Mouse (Mus musculus): ENCODE measurements around the gene Bfsp1.

Gene Bfsp1

DNA sequence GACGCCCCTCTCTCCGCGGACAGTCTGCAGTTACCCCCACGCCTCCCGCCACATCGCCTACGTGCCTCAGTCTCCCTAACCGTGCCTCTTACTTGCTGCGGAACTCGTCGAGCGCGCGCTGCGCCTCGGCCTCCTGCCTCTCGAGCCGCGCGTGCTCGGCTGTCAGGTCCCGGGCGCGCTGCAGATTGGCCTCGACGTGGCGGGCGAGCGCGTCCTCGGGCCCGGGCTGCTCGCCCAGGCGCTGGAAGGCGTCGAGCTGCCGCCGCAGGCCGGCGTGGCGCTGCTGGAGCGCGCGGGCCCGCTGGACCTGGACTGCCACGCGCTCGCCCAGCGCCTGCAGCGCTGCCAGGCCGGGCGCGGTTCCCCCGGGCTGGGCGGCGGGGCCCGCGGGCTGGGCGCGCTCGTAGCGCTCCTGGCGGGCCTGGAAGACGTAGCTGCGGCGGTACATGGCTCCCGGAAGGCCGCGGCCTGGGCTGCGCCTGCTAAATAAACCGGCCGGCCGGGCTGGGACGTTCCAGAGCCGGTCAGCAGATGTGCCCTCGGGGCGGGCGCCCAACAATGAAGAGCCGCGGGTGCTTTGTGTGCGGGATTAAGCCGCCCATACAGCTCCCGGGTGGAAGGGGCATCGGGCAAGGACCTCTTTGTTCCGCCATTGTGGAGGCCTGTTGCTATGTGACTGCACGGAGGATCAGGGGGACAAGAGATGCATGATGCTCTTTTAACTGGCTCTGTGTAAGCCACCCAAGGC lies at the start of gene Bfsp1:
TSS of gene Bfsp1 (minus strand) at position 690 of the 748 bp plus-strand sequence.
- POLR2A ChIA-PET = interaction anchor here in 3 of 4 experiments (0.5 to 1.6 kb wide), 13 partner anchors 9 to 580 kb away, joined by 3 to 8 read pairs (median 4); partner anchors contain the start of genes Dstn (in 3 of the 3) and Rrbp1 (in 1 of the 3)
- CTCF ChIA-PET = interaction anchor here in 3 of 4 experiments (0.5 to 1.5 kb wide), 3 partner anchors 11 to 153 kb away, joined by 3 to 4 read pairs (median 4); no protein-coding TSS in a partner anchor

GRCm38 (mm10) chr2:143912199-143912598 lies 49.2 kb upstream of the Bfsp1 start:
- ChIA-PET POLR2A (interaction anchor here in 2 of 4 experiments (0.5 to 2.9 kb wide), 10 partner anchors 11 to 176 kb away, joined by 3 to 11 read pairs (median 3); partner anchors contain the start of gene Rrbp1 (in 1 of the 2)), CTCF (interaction anchor here in 2 of 4 experiments (0.7 to 1.3 kb wide), 2 partner anchors 27 to 69 kb away, joined by 3 read pairs; no protein-coding TSS in a partner anchor)

- POLR2A ChIA-PET = interaction anchor here in 2 of 4 experiments (0.6 to 2.4 kb wide), 26 partner anchors 8 to 373 kb away, joined by 3 to 21 read pairs (median 3); partner anchors contain the start of gene Rrbp1 (in 1 of the 2)
These were observed 46.3 kb upstream of the Bfsp1 start for GRCm38 (mm10) chr2:143909230-143909629.

GRCm38 (mm10) chr2:143904896-143905295 lies 41.9 kb upstream of the Bfsp1 start:
- ChIA-PET CTCF (no interaction called here), POLR2A (interaction anchor here in 2 of 4 experiments (0.6 to 5.5 kb wide), 6 partner anchors 9 to 22 kb away, joined by 3 to 26 read pairs (median 3); partner anchors contain the start of gene Dstn (in 2 of the 2))

More at GRCm38 (mm10) chr2:143909230-143909629, 46.3 kb upstream of the Bfsp1 start:
- CTCF ChIA-PET = interaction anchor here in 1 of 4 experiments (0.5 to 1.0 kb wide), 2 partner anchors 16 to 508 kb away, joined by 3 read pairs; no protein-coding TSS in a partner anchor

GRCm38 (mm10) chr2:143903376-143904045 lies 40.5 kb upstream of the Bfsp1 start:
- ChIA-PET POLR2A (interaction anchor here in 2 of 4 experiments (0.7 to 5.5 kb wide), 9 partner anchors 10 to 21 kb away, joined by 3 to 26 read pairs (median 3); partner anchors contain the start of gene Dstn (in 1 of the 2)), CTCF (no interaction called here)

DNA sequence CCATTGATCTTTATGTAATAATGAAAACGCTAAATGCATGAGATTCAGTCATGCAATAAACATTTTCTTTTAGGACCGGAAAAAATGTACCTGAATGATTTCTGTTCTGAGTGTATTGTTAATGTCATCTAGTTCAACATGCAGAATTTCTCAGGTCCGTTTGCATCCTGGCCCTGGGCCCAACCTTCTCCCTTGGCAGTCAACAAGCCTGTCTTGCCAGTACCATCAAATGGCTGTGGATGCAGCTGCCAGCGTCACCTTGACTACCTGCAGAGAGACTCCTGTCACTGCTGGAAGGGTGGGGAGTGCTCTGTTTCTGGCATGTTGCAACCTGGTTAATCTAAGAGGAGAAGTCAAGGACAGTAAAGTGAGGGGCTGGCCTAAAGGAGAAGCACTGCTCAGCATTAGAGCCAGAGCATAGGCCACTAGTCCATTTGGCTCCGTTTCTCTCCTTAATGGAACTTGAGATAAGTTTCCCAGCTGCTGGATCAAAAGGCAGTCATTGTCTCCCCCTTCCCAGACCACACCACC lies 37.9 kb upstream of the Bfsp1 start:
- POLR2A ChIA-PET = interaction anchor here in 2 of 4 experiments (0.7 to 2.1 kb wide), 2 partner anchors 15 to 26 kb away, joined by 3 to 8 read pairs; partner anchors contain the start of gene Dstn (in 1 of the 2)

DNA sequence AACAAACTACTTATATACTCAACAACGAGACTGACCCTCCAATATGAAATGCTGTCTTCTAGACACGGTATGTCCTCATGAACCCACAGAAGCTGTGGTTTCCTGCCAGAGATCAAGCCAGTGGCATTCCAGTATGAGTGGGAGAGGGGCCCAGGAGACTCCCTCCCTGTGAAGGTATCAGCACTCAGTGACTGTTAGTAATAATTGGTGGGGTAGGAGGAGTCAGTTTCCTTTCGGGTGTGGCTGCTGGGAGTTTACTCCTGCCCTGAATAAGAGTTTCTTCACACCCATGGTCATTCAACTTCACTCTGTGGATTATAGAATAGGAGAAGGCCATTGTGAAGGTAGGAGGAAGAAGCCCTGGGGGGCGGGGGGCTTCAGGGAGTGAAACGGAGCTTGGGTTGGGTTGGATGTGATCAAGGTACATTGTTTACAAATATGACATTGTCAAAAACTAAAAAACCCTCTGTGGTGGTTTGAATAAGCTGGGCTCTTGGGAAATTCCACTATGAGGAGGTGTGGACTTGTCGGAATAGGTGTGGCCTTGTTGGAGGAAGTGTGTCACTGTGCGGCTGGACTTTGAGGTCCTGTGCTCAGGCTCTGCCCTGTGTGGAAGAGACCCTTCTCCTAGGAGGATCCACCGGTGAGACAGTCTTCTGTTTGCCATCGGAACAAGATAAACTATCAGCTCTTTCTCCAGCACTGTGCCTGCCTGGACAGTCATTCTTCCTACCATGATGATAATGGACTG lies 36.7 kb upstream of the Bfsp1 start:
- ChIA-PET POLR2A (interaction anchor here in 3 of 4 experiments (0.5 to 1.0 kb wide), 4 partner anchors 10 to 47 kb away, joined by 3 to 8 read pairs (median 4); partner anchors contain the start of gene Dstn (in 1 of the 3)), CTCF (interaction anchor here in 1 of 4 experiments (0.7 kb wide), 1 partner anchor 32 kb away, joined by 4 read pairs; no protein-coding TSS in a partner anchor)

More for the DNA sequence above, 37.9 kb upstream of the Bfsp1 start:
- CTCF ChIA-PET = no interaction called here

DNA sequence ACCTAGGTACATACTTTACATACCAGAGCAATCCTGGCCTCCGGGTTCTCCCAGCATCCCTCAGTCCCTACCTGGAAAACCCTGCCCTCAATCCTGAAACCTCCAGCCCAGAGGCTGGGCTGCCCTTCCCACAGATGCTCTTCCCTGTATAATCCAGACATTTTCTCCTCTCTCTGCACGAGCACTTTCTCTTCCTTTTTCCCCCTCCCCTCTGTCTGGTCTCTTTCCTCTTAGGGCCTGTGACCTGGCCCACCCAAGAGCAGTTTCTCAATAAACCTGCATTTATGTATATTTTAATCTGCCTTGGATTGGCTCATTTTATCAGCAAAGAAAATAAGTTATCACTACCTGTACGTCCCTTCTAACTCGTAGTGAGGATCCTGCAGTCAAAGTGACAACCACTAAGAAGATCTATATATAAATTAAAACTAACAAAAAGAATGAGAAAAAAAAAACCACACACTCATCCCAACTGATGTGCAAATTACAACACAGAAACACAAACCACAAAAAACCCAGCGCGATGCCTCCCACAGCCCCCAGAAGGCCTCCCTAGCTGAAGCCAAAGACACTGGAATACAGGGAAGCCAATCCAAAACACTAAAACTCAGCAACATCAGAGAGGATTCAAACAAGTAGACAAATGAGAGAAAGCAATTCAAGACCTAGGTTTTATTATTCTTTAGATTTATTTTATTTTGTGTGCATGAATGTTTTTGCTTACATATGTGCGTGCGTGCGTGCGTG lies 28.5 kb upstream of the Bfsp1 start:
- ChIA-PET CTCF (no interaction called here), POLR2A (interaction anchor here in 2 of 4 experiments (1.2 to 3.6 kb wide), 3 partner anchors 24 kb away, joined by 4 to 16 read pairs (median 6); partner anchors contain the start of gene Dstn (in 2 of the 2))

GRCm38 (mm10) chr2:143889860-143890433 lies 27.0 kb upstream of the Bfsp1 start:
- CTCF ChIA-PET = interaction anchor here in 1 of 4 experiments (0.7 kb wide), 1 partner anchor 14 kb away, joined by 3 read pairs; no protein-coding TSS in a partner anchor

DNA sequence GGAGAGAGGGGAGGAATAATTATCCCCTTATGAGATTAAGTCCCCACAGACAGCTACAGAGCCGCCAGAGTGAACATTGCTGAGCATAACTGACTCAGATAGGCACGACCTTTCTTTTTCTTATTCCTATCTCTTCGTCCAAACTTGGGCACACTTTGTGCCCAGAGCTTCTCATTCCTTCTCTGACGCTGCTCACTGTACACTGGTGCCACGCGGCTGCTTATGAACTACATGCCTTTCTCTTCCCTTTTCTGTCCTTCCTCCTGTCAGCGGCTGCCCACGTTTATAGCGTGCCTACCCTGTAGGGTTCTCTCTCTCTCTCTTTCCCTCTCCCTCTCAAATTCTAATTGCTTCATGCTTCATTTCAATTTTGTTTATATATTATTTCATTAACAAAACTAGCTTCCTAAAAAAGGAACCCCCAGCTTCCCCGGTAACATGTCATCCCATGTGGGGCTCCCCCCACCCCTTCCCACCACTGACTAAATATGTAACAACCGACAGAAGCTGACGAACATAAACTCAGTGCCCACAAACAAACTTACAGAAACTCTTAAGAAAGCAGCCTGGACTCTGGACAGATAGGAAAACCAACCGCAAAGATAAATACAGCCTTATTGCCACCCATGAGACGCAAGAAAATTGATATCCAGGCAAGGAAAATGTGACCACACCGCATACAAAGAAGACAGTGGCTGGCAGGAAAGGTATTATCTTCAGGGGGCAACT lies 26.3 kb upstream of the Bfsp1 start:
- ChIA-PET CTCF (no interaction called here), POLR2A (interaction anchor here in 2 of 4 experiments (0.5 to 3.6 kb wide), 13 partner anchors 11 to 869 kb away, joined by 3 to 16 read pairs (median 3); partner anchors contain the start of genes Dstn (in 2 of the 2) and Bfsp1 (in 1 of the 2))

More at GRCm38 (mm10) chr2:143889860-143890433, 27.0 kb upstream of the Bfsp1 start:
- POLR2A ChIA-PET = interaction anchor here in 2 of 4 experiments (0.6 to 3.6 kb wide), 15 partner anchors 10 to 868 kb away, joined by 3 to 16 read pairs (median 3); partner anchors contain the start of genes Dstn (in 2 of the 2), Bfsp1 (in 1 of the 2) and Rrbp1 (in 1 of the 2)

DNA sequence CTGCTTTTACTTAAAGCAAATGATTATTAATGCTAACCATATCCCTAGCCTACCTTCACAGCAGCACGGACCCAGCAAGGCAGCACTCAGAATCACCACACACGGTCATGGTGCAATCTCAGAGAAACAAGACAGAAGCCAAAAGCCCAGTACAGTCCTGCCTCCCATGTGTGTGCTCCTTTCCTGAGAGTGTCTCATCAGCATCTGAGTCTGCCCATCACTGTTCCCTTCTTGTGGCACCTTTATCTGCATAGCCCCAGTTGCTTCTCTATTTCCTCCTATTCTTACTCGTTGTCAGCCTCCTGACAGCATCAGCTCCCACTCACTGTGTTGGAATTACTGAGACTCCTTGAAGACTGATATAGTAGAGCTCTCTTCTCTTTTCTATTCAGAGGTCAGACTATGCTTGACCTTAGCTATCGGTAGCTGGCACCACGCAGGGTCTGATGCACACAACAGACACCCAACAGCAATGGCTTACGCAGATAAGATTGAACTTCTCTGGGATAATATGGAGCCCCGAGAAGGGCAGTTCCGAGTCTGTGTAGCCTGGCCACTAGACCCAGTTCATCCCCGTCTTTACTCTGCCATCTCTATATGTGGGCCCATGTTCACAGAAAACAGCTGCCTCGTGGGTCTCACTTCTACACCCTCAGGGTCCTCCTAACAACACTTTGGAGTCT lies 19.8 kb upstream of the Bfsp1 start:
- ChIA-PET CTCF (no interaction called here), POLR2A (interaction anchor here in 2 of 4 experiments (1.6 to 2.5 kb wide), 2 partner anchors 11 to 33 kb away, joined by 7 read pairs; partner anchors contain the start of gene Dstn (in 1 of the 2))

- ChIA-PET POLR2A (interaction anchor here in 2 of 4 experiments (1.6 to 2.5 kb wide), 2 partner anchors 11 to 33 kb away, joined by 7 read pairs; partner anchors contain the start of gene Dstn (in 1 of the 2)), CTCF (no interaction called here)
These were observed 19.0 kb upstream of the Bfsp1 start for GRCm38 (mm10) chr2:143882002-143882401.

DNA sequence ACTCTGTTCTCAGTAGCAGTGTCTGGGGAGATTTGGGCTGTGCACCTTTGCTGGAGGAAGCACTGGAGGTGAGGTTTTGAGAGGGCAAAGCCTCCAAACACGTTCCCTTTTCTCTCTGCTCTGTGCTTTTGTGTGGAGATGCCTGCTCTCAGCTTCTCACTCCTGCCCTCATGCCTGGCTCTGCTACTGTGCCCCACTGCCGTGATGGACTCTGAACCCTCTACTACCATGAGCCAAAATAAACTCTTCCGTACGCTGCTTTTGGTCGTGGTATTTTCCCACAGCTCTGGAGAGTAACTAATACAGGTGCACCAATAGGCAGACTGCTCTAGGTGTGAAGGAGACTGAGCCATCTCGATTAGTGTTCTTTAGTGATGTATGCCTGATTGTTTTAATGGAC lies 16.3 kb upstream of the Bfsp1 start:
- CTCF ChIA-PET = no interaction called here
- POLR2A ChIA-PET = interaction anchor here in 1 of 4 experiments (0.8 to 1.0 kb wide), 2 partner anchors 12 to 368 kb away, joined by 3 to 4 read pairs; no protein-coding TSS in a partner anchor

DNA sequence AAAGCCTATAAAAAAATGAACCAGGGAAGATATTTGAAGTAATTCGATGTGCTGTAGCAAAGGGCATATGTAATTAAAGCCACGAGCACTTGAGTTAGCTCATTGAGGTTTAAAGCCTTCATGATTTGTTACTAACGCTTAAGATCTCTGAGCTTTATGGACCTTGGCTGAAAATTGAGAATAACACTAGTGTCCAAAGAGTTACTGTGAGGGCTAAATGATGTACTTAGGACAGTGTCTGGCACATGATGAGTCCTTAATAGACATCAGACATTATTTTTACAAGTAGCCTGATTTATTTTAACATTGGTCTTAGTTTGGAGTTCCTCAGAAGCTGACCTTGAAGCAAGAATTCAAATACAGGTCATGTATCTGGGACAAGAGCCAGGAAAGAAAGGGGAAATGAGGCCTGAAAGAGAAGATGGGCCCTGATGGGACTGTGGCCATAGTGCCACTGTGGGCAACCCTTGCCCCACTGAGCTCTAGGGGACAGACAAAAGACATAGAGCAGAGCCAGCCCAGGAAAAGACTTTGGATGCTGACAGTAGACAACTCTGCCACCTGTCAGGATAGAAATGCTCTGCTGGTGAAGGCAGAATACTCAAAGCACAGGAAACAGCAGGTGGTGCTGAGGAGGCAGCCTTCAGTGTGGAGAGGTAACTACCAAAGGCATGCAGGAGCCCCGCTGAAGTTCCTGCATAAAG lies 14.1 kb upstream of the Bfsp1 start:
- ChIA-PET POLR2A (interaction anchor here in 3 of 4 experiments (0.6 to 0.9 kb wide), 3 partner anchors 32 to 84 kb away, joined by 3 to 6 read pairs (median 3); no protein-coding TSS in a partner anchor), CTCF (interaction anchor here in 1 of 4 experiments (1.1 kb wide), 1 partner anchor 9 kb away, joined by 4 read pairs; no protein-coding TSS in a partner anchor)

All from embryonic stem cell, embryonic (primary cell).